Mouse (Mus musculus) adrenal gland, adult 2 months (tissue): Measurements from ENCODE around the gene Phactr3. TPM values are rescaled to one million over a fixed set of nuclear protein-coding genes. Genes with fewer than 3 reads are reported as not detected.

Experiments
- DNase-seq: peaks from one replicate; pipeline ENCODE4 v3.0.0; 2021
- polyA plus RNA-seq: library from polyadenylated mRNA; depleted of rRNA; stranded (reverse); fragments of >200 nt; gene quantifications from 2 replicates; pipeline ENCODE4 v1.2.3, GENCODE M21; 2012
- total RNA-seq, 2 experiments: library from RNA; stranded (reverse); gene quantifications; 2 replicates each; pipeline ENCODE4 v1.2.3; 2021

The Phactr3 gene
- total and polyA plus RNA-seq, 3 experiments: 0.59 to 1.3 (median 0.98) TPM

- DNase-seq: no peak
Measured at GRCm38 (mm10) chr2:178135713-178136112, 16.9 kb downstream of the Phactr3 start.

GRCm38 (mm10) chr2:178137518-178137917 is 18.7 kb downstream of the Phactr3 start:
- DNase-seq: peak; percentile 24

- no peak for DNase-seq
Measured at GRCm38 (mm10) chr2:178141489-178141922, 22.7 kb downstream of the Phactr3 start.

- no peak for DNase-seq
Measured at GRCm38 (mm10) chr2:178142291-178143023, 23.7 kb downstream of the Phactr3 start.

GRCm38 (mm10) chr2:178143024-178143415 is 24.2 kb downstream of the Phactr3 start:
- DNase-seq: no peak

- no peak for DNase-seq
Measured at GRCm38 (mm10) chr2:178143898-178144297, 25.1 kb downstream of the Phactr3 start.

- DNase-seq: no peak
Measured at GRCm38 (mm10) chr2:178149312-178149711, 30.5 kb downstream of the Phactr3 start.

- no peak for DNase-seq
Measured at GRCm38 (mm10) chr2:178150697-178151096, 31.9 kb downstream of the Phactr3 start.

- DNase-seq: peak; percentile 55
Measured at GRCm38 (mm10) chr2:178153601-178154000, 34.8 kb downstream of the Phactr3 start.

GRCm38 (mm10) chr2:178154129-178154528 is 35.4 kb downstream of the Phactr3 start:
- no peak for DNase-seq

GRCm38 (mm10) chr2:178154576-178154975 is 35.8 kb downstream of the Phactr3 start:
- DNase-seq: no peak

- DNase-seq: peak; percentile 67
Measured at GRCm38 (mm10) chr2:178155176-178155916, 36.6 kb downstream of the Phactr3 start.

GRCm38 (mm10) chr2:178155917-178156282 is 37.1 kb downstream of the Phactr3 start:
- DNase-seq: no peak

- no peak for DNase-seq
Measured at GRCm38 (mm10) chr2:178158936-178159335, 40.2 kb downstream of the Phactr3 start.

GRCm38 (mm10) chr2:178163981-178164380 is 45.2 kb downstream of the Phactr3 start:
- DNase-seq: no peak

GRCm38 (mm10) chr2:178165943-178166342 is 47.2 kb downstream of the Phactr3 start:
- DNase-seq: no peak

GRCm38 (mm10) chr2:178169983-178170382 is 51.2 kb downstream of the Phactr3 start:
- DNase-seq: no peak

GRCm38 (mm10) chr2:178173951-178174350 is 55.2 kb downstream of the Phactr3 start:
- no peak for DNase-seq

- DNase-seq: no peak
Measured at GRCm38 (mm10) chr2:178175286-178175931, 56.6 kb downstream of the Phactr3 start.

- DNase-seq: no peak
Measured at GRCm38 (mm10) chr2:178184251-178184650, 65.5 kb downstream of the Phactr3 start.

- no peak for DNase-seq
Measured at GRCm38 (mm10) chr2:178184862-178185261, 66.1 kb downstream of the Phactr3 start.

- no peak for DNase-seq
Measured at GRCm38 (mm10) chr2:178188988-178189387, 70.2 kb downstream of the Phactr3 start.

GRCm38 (mm10) chr2:178192881-178193280 is 74.1 kb downstream of the Phactr3 start:
- no peak for DNase-seq
